Mouse (Mus musculus): ENCODE results near the gene Tmem30b. TPM values are rescaled to one million over a fixed set of nuclear protein-coding genes. Genes with fewer than 3 reads are reported as not detected.

Tmem30b gene
- polyA plus RNA-seq (2015; fragmentation: Illumina TruSeq; extraction: RNeasy Lipid Tissue Mini Kit (QIAGEN cat#74804); ENCODE audit: insufficient read depth, low read depth, low replicate concordance), result 3.5 TPM

GRCm38 (mm10) chr12:73546086-73546711 lies at the start of gene Tmem30b:
TSS of gene Tmem30b (minus strand) at chr12:73546392.

GRCm38 (mm10) chr12:73584610-73585240 lies 38.5 kb upstream of the Tmem30b start, which contains the start of gene Prkch:
TSS of gene Prkch (plus strand) at chr12:73584796.

Other genes starting within 250 kb of the Tmem30b start
- gene Prkch, start 38.4 kb upstream of the Tmem30b start, polyA plus RNA-seq (2015; fragmentation: Illumina TruSeq; extraction: RNeasy Lipid Tissue Mini Kit (QIAGEN cat#74804); ENCODE audit: insufficient read depth, low read depth, low replicate concordance), result 7.4 TPM